20 mouse cellular contexts compared by ENCODE assay signal in genomic region chr7:58697092-58697491, GRCm38 (mm10). TPM values are rescaled to one million over a fixed set of nuclear protein-coding genes. Genes with fewer than 3 reads are reported as not detected.
A peak's percentile ranks its signal among the peaks of the same experiment; 100 is the strongest.
DNase-seq lines count a peak whose midpoint lies in the region; ATAC-seq lines count a peak whose summit lies in the region.
"Had no signal": no experiment of that assay in that cellular context is flagged by ENCODE, and none has a peak within 500 bp of the region (broad histone marks: within the 10 kb centered on the region; RNA-seq: fewer than 3 reads in every experiment).

No protein-coding gene starts in this region.

- H3K4me1 ChIP-seq in limb, embryonic 10.5 days, result no peaks in the 10 kb centered on the region
- H3K4me1 ChIP-seq: forebrain, embryonic 12.5 days; hindbrain, embryonic 12.5 days had no signal

- no peak overlapping the region for H3K4me3 ChIP-seq in limb, embryonic 10.5 days
- H3K4me3 ChIP-seq: embryonic facial prominence, embryonic 13.5 days; erythroblast, embryonic 14.5 days; forebrain, embryonic 12.5 days; hindbrain, embryonic 12.5 days; midbrain, embryonic 12.5 days had no signal

- H3K27me3 ChIP-seq in limb, embryonic 10.5 days (ENCODE audit: low read depth, poor library complexity, severe bottlenecking), result no peaks in the 10 kb centered on the region
- H3K27me3 ChIP-seq: embryonic facial prominence, embryonic 13.5 days; forebrain, embryonic 12.5 days; hindbrain, embryonic 12.5 days; midbrain, embryonic 12.5 days had no signal

- H3K9me3 ChIP-seq in limb, embryonic 10.5 days (replicated peaks), result no peaks in the 10 kb centered on the region
- H3K9me3 ChIP-seq: embryonic facial prominence, embryonic 13.5 days; forebrain, embryonic 12.5 days; hindbrain, embryonic 12.5 days; midbrain, embryonic 12.5 days had no signal

- ATAC-seq in activated CD4-positive, CD25-positive, alpha-beta regulatory T cell, adult 4 months, result peak; percentile 61
- peak; percentile 57 for ATAC-seq in megakaryocyte, adult 5-6 weeks (ENCODE audit: poor library complexity, severe bottlenecking)

- DNase-seq in 416B (ENCODE audit: low read depth), result peak; percentile 56
- peak; percentile 85 for DNase-seq in thymus, postnatal 0 days (ENCODE audit: low spot score)
- DNase-seq in limb, embryonic 10.5 days (ENCODE audit: low spot score), result no peak
- DNase-seq in embryo, embryonic 11 days, result no peak
- no peak for DNase-seq in kidney, adult 8-10 months
- DNase-seq in gastrocnemius, adult 8-10 months (ENCODE audit: low spot score in 2 of 2), result no peak
- DNase-seq: adrenal gland, postnatal 25 days; cerebellum, adult 8-10 months; kidney, adult 2 months; kidney, postnatal 10 days; lung, postnatal 4 days; right cerebral cortex, postnatal 14 days had no signal

- 66% methylated on average over 2 of the region's 2 CpGs for WGBS in limb, embryonic 10.5 days

- H3K36me3 ChIP-seq in limb, embryonic 10.5 days, result no peaks in the 10 kb centered on the region
- H3K36me3 ChIP-seq: embryonic facial prominence, embryonic 13.5 days; forebrain, embryonic 12.5 days; hindbrain, embryonic 12.5 days; midbrain, embryonic 12.5 days had no signal

- H3K27ac ChIP-seq in limb, embryonic 10.5 days, result no peak overlapping the region
- H3K27ac ChIP-seq: embryonic facial prominence, embryonic 13.5 days; forebrain, embryonic 12.5 days; hindbrain, embryonic 12.5 days; midbrain, embryonic 12.5 days had no signal

RNA-seq across cellular contexts. Expression of gene Atp10a, which starts 41.1 kb away (rescaled TPM):
- polyA plus RNA-seq in activated CD4-positive, CD25-positive, alpha-beta regulatory T cell, adult 4 months (2017; shearing (Covaris generic)), result 1 to 10 TPM; 5.4 to 5.6 TPM
- 12.4 and 13.4 TPM in 2 replicates for total RNA-seq in megakaryocyte, adult 5-6 weeks (2015)
- total RNA-seq in megakaryocyte, adult 5-6 weeks (2017), result 18.5 and 19.8 TPM in 2 replicates
- polyA plus RNA-seq in thymus, postnatal 0 days (2015; fragmentation: Nextera tagmentation; extraction: Ambion mirVana), result 11.7 and 12.6 TPM in 2 replicates
- 1.5 and 1.7 TPM in 2 replicates for polyA plus RNA-seq in limb, embryonic 10.5 days (2016; fragmentation: Nextera tagmentation; extraction: Ambion mirVana)
- 1 to 10 TPM in 2 of 4 experiments, under 1 TPM in 2; 0.90 to 1.1 (median 1.0) TPM for total RNA-seq in gastrocnemius, adult 8-10 months (2022)
- total RNA-seq: MEL had no signal
- polyA plus RNA-seq: erythroblast, embryonic 14.5 days had no signal

Comparison
In these comparisons a context has a peak if more than half of its experiments do, and no peak if none do; other contexts are left out.
1. DNase-seq: peak in 416B (single experiment) and thymus, postnatal 0 days (single experiment); none in limb, embryonic 10.5 days (single experiment), embryo, embryonic 11 days (single experiment), kidney, adult 8-10 months (0 of 2) and gastrocnemius, adult 8-10 months (0 of 2).